Mouse (Mus musculus) CH12.LX (cell line): ENCODE results near the gene Fndc5.

ENCODE experiments used
- CTCF ChIP-seq, 2 experiments: IDR thresholded peaks in 1 of 2; conservative IDR thresholded peaks in 1 of 2; 2 replicates each; pipeline ENCODE4 v1.5.1; 2011 to 2012; ENCODE audit warnings: low read depth in 2 of 2, low read length in 2 of 2, improper control_type of control experiment in 1 of 2, inconsistent platforms in 1 of 2, mild to moderate bottlenecking in 1 of 2, moderate library complexity in 1 of 2
- E2F4 ChIP-seq: IDR thresholded peaks from 2 replicates; pipeline ENCODE4 v1.6.1; 2011; ENCODE audit warnings: low read depth, low read length, improper control_type of control experiment; ENCODE audit not compliant: insufficient replicate concordance
- EP300 ChIP-seq: IDR thresholded peaks from 2 replicates; pipeline ENCODE4 v1.6.1; 2011; ENCODE audit warnings: low read length, improper control_type of control experiment
- HCFC1 ChIP-seq: IDR thresholded peaks from 2 replicates; pipeline ENCODE4 v1.6.1; 2012; ENCODE audit warnings: low read depth, mild to moderate bottlenecking, inconsistent platforms, low read length, improper control_type of control experiment
- JUN ChIP-seq: IDR thresholded peaks from 2 replicates; pipeline ENCODE4 v1.6.1; 2011; ENCODE audit warnings: low read depth, mild to moderate bottlenecking, low read length, improper control_type of control experiment, moderate library complexity; ENCODE audit not compliant: insufficient read depth
- KAT2A ChIP-seq: IDR thresholded peaks from 2 replicates; pipeline ENCODE4 v1.6.1; 2012; ENCODE audit warnings: low read length, improper control_type of control experiment, inconsistent platforms; ENCODE audit not compliant: insufficient replicate concordance
- PAX5 ChIP-seq: IDR thresholded peaks from 2 replicates; pipeline ENCODE4 v1.6.1; 2012; ENCODE audit warnings: low read length, inconsistent platforms, mixed read lengths
- POLR2A ChIP-seq: IDR thresholded peaks from 2 replicates; pipeline ENCODE4 v1.6.1; 2011; ENCODE audit warnings: low read depth, mild to moderate bottlenecking, improper control_type of control experiment, low read length
- TCF12 ChIP-seq: IDR thresholded peaks from 2 replicates; pipeline ENCODE4 v1.6.1; 2014; ENCODE audit warnings: low read depth, mild to moderate bottlenecking, inconsistent platforms, low read length, improper control_type of control experiment
- UBTF ChIP-seq: IDR thresholded peaks from 2 replicates; pipeline ENCODE4 v1.6.1; 2012; ENCODE audit warnings: low read depth, mild to moderate bottlenecking, inconsistent platforms, low read length, improper control_type of control experiment, moderate library complexity
- USF1 ChIP-seq: IDR thresholded peaks from 2 replicates; pipeline ENCODE4 v1.6.1; 2014; ENCODE audit warnings: low read depth, mild to moderate bottlenecking, inconsistent platforms, low read length, improper control_type of control experiment
- USF2 ChIP-seq: conservative IDR thresholded peaks from 2 replicates; pipeline ENCODE4 v1.6.1; 2011; ENCODE audit warnings: low read depth, low read length, improper control_type of control experiment
- ZKSCAN1 ChIP-seq: IDR thresholded peaks from 2 replicates; pipeline ENCODE4 v1.6.1; 2012; ENCODE audit warnings: low read depth, inconsistent platforms, low read length, improper control_type of control experiment, borderline replicate concordance

DNA sequence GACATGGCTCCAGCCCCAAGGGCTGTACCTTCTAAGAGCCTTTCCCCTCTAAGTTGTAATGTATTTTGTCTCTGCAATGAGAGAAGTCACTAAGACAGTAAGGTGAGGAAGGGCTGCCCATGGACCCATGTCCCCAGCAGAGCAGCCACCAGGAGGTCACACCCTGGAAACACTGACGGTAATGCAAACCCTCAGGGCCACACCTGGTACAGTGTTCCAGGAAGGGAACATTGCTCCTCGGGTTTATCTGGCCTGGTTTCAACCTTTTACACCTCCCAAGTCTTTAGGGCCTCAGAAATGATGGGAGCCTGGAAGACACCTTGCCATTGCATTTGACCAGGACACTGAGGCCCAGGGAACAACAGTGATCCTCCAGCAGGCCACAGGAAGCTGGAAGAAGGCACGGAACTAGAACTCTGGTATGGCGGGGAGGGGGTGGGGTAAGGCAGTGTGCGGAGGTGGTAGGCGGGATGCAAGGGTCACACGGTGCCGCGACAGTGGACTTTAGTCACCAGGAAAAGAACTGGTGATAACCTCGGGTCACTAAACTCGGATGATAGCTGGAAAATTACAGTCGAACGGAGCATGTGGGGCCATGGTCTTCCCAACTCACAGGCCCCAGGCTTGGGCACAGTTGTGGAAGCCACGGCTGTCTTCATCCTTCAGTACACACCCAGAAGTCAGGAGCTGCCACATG is 34.5 kb upstream of the Fndc5 start:
- no peak for TF ChIP-seq JUN
- no peak for TF ChIP-seq CTCF (conservative IDR thresholded peaks at IDR 0.05 in 1 of 2, IDR thresholded peaks at IDR 0.05 in 1 of 2; ENCODE audit: low read depth in 2 of 2, low read length in 2 of 2)
- TF ChIP-seq HCFC1 = no peak
- TF ChIP-seq E2F4 = no peak
- TF ChIP-seq EP300 = no peak
- TF ChIP-seq ZKSCAN1 = no peak
- no peak for TF ChIP-seq KAT2A
- TF ChIP-seq UBTF = no peak
- no peak for TF ChIP-seq PAX5
- no peak for TF ChIP-seq POLR2A
- TF ChIP-seq USF2 = no peak
- no peak for TF ChIP-seq TCF12
- TF ChIP-seq USF1 = no peak
